Mouse (Mus musculus) lung, postnatal 10 days (tissue): ENCODE measurements around the gene Efcc1.

Experiments used
- DNase-seq: peaks from one replicate; pipeline ENCODE4 v3.0.0; 2021

Gene Efcc1

GRCm38 (mm10) chr6:87779174-87780165, 48.8 kb downstream of the Efcc1 start:
- DNase-seq: peak; percentile 20

GRCm38 (mm10) chr6:87780546-87781301, 50.1 kb downstream of the Efcc1 start:
- no peak for DNase-seq

GRCm38 (mm10) chr6:87784033-87784432, 53.4 kb downstream of the Efcc1 start:
- DNase-seq: no peak

GRCm38 (mm10) chr6:87786621-87787020, 56.0 kb downstream of the Efcc1 start:
- DNase-seq: no peak

DNA sequence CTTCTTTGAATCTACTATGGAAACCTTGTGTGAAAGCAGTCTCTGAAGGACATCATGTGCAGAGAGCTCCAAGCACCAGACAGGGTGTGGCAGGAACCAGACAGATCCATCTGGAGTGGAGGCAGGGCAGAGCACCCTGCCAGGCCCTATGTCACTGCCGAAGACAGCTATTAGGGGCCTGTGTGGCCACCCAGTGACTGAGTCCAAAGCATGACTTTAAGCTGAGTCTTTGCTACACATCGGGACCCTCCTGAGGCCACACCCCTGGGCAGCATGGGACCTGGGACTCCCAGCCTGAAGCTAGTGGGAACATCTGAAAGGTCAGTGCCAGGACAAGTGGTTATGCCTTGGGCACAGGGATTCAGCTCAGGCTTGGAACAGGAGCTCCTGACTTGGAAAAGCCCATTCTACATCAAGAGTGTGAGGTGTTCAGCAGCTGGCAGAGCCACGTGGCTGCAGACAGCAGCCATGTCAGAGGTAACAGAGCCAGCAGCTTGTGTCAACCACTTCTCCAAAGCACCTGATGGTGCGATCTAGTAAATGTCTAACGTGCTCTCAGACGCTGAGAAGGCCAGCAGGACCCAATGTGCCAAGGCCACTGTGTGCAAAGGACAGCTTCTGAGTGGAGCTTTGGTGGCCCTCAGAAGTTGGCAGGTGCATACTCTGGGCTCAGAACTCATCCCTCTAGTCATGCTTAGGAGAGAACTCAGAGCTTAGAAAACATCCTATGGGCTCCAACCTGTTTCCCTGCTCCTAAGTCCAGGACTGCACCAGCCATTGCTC, 56.6 kb downstream of the Efcc1 start:
- DNase-seq: no peak

- DNase-seq: no peak
Observed at GRCm38 (mm10) chr6:87788266-87788895, 57.7 kb downstream of the Efcc1 start.

GRCm38 (mm10) chr6:87788896-87789587, 58.4 kb downstream of the Efcc1 start:
- DNase-seq: peak; percentile 57

GRCm38 (mm10) chr6:87789791-87790190, 59.1 kb downstream of the Efcc1 start:
- DNase-seq: no peak

DNA sequence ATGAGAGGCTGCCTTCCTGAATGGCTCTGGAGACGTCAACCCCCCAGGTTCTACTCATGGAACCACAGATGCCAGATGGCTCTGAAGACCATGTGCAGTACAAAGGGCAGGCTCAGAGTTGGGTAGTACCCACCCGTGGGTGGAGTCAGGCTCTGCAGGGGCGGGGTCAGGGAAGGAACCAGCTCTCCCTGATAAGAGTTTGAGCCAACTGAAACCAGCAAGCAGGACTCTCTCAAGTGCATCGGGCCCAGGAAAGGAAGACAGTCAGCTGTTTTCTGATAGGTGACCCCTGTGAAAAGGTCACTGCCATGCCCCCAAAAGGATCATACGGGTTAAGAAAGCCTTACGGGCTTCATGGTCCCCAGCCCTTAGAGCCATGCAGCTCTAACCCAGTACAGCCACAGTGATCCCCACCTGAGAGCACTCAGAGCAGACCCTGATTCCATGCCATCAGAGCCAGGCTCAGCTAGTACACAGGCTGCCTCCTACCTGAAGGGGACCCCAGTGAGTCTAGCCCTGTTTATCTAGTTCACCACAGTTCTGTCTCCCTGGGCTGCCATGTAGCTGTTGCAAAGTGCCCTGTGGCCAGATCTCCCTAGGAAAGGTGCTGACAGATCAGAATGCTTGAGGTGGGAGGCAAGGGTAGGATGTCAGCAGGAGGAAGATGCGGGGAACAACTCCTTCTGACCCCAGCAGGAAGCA, 60.3 kb downstream of the Efcc1 start:
- peak; percentile 54 for DNase-seq

DNA sequence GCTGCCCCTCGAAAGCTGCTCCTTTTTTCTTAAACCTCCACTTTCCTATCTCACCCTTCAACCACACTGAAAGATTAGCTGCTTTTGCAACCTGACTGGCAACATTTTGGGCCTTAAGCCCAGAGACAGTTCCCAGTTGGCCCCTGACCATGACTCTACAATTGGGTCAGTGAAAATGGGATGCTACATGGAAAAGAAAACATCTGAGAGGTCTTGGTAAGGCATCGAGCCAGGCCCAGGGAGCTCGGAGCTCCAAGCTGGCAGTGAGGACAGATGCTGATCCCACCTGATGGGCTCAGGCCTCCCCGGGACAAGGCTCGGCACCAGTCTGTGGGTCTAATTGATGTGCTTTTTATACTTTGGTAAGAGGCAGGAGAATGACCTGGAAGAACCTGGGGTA, 61.2 kb downstream of the Efcc1 start:
- DNase-seq: no peak

DNA sequence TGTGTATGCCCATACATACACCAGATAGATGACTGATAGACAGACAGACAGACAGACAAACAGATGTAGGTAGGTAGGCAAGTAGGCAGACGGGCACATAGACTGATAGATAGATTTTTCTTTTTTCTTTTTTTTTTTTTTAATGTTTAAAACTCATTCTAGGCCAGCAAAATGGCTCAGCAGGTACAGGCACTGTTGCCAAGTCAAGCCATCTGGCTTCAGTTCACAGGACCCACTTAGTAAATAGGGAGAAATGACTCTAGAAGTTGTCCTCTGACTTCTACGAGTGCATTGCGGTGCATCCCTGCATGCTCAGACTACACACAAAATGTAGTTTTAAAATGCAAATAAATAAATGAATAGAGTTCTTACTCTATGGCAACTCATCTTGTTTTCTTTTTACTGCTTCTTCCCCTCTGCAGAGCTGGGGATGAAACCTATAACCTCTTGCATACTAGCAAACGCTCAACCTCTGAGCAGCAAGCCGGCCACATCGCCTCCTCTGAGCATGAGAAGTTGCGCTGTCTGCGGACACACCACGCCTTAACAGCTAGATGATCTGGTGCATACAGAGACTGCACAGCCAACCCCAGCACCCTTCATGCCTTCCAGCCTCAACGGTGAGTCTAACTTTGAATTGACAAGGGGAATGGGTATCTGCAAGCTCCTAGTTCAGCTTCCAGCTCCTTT, 63.3 kb downstream of the Efcc1 start:
- no peak for DNase-seq

GRCm38 (mm10) chr6:87795385-87796150, 64.9 kb downstream of the Efcc1 start:
- DNase-seq: no peak

- DNase-seq: no peak
Observed at GRCm38 (mm10) chr6:87796251-87796880, 65.7 kb downstream of the Efcc1 start.

- no peak for DNase-seq
Observed at GRCm38 (mm10) chr6:87797321-87797720, 66.7 kb downstream of the Efcc1 start.

DNA sequence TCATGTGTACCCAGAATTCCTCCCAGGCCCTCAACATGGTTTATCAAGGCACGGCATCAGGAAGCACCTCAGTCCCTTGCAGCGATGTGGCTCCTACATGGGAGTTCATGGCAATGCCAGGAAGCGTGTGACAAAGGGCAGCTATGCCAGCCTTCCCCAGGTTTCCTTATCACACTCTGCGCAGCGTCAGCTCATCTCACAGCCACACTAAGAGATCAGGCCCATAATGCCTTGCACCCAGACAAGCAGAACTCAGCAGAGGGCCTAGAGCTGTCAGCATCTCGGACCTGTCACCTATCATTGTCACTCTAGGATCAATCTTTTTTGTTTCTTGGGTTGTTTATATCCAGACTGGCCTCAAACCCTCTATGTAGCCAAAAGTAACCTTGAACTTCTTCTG, 68.9 kb downstream of the Efcc1 start:
- no peak for DNase-seq

DNA sequence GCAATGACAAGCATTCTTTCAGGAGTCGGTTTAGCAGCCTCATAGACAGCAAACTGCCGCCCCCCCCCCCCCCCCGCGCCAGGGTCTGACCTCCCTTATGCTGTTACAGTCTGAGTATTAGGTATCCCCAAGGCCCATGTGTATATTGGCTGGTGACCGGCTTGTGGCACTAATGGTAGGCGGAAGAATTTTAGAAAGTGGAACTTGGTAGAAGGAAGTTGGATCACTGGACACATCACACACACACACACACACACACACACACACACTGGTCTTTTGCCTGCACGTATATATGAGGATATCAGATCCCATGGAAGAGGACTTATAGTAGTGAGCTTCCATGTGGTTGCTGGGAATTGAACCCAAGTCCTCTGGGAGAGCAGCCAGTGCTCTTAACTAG, 71.8 kb downstream of the Efcc1 start:
- no peak for DNase-seq

DNA sequence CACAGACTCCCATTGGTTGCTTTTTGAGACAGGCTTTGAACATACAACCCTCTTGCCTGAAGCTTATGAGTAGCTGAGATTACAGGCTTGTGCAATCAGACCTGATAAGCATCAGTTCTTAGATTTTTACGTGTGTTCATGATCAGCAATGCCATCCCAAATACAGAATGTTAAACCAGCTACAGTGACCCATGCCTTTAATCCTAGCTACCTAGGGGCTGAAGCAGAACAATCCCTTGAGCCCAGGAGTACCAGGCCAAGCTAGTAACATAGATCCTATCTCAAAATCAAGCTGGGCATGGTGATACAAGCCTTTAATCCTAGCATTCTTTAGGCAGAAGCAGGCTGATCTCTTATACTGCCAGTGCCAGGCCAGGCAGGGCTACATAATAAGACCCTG, 73.4 kb downstream of the Efcc1 start:
- DNase-seq: no peak

- no peak for DNase-seq
Observed at GRCm38 (mm10) chr6:87804886-87805285, 74.2 kb downstream of the Efcc1 start.

- DNase-seq: no peak
Observed at GRCm38 (mm10) chr6:87805448-87805847, 74.8 kb downstream of the Efcc1 start.
